9 mouse cellular contexts compared by ENCODE assay signal in the genomic region with DNA sequence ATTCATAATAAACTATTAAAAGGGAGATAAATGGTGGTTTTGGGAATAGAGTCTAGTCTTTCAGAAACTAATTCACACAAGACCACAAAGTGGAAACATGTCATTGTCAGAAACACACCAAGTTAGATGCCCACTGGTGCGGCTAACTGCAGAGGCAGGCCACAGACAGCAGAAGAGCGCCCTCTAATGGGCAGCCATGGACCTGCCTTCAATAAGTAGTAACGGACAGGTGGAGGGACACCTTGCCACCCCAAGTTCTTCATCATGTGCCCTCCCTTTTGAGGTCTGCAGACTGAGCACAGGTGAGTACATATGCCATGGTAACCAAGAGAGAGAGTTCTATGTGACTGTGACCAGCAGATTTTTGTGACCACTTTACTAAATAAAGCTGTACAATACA. TPM values are rescaled to one million over a fixed set of nuclear protein-coding genes. Genes with fewer than 3 reads are reported as not detected.
DNase-seq lines count a peak whose midpoint lies in the region; ATAC-seq and TF ChIP-seq lines count a peak whose summit lies in the region.
"Had no signal": no experiment of that assay in that cellular context is flagged by ENCODE, and none has a peak within 500 bp of the region (broad histone marks: within the 10 kb centered on the region; RNA-seq: fewer than 3 reads in every experiment).

No protein-coding gene starts in this region.

- no peak for TF ChIP-seq POLR2A in CH12.LX (IDR thresholded peaks at IDR 0.05; ENCODE audit: low read depth, low read length)

- H3K36me3 ChIP-seq in hindbrain, embryonic 14.5 days (replicated peaks; ENCODE audit: control insufficient read depth, insufficient read depth), result peaks cover 81% of the 10 kb centered on the region
- H3K36me3 ChIP-seq in hindbrain, embryonic 16.5 days (ENCODE audit: control insufficient read depth, insufficient read depth, low read length), result peaks cover 26% of the 10 kb centered on the region
- H3K36me3 ChIP-seq in CH12.LX (replicated peaks in 1 of 2; ENCODE audit: control insufficient read depth in 1 of 2, insufficient read depth in 1 of 2, low read length in 1 of 2), result peaks cover 27 to 77% of the 10 kb centered on the region in 2 experiments

- no peak overlapping the region for H3K9ac ChIP-seq in hindbrain, embryonic 14.5 days
- H3K9ac ChIP-seq in hindbrain, embryonic 16.5 days (ENCODE audit: low read depth, low read length), result no peak overlapping the region
- no peak overlapping the region for H3K9ac ChIP-seq in CH12.LX (ENCODE audit: insufficient read depth, low read depth)
- H3K9ac ChIP-seq: limb, embryonic 13.5 days had no signal

- dilution Hi-C loops in CH12.LX (cut with MboI; ENCODE audit: extremely low pct_ligation_motif_present, extremely low pct_unique_long_range_greater_than_20kb, low sequenced_read_pairs), result no loop called here

- no peaks in the 10 kb centered on the region for H3K4me1 ChIP-seq in hindbrain, embryonic 14.5 days (replicated peaks; ENCODE audit: control insufficient read depth, insufficient read depth, low read length)
- no peaks in the 10 kb centered on the region for H3K4me1 ChIP-seq in hindbrain, embryonic 16.5 days (ENCODE audit: control insufficient read depth, insufficient read depth, low read depth, low read length)
- H3K4me1 ChIP-seq in CH12.LX (ENCODE audit: control insufficient read depth in 1 of 2, insufficient read depth in 2 of 2), result 0 out of 4 replicates have a peak, but pooled peaks cover 0 to 2% of the 10 kb centered on the region in 2 experiments
- H3K4me1 ChIP-seq: limb, embryonic 13.5 days had no signal

- H3K27ac ChIP-seq in hindbrain, embryonic 14.5 days, result no peak overlapping the region
- H3K27ac ChIP-seq in hindbrain, embryonic 16.5 days (ENCODE audit: low read depth, low read length), result no peak overlapping the region
- H3K27ac ChIP-seq in CH12.LX (ENCODE audit: insufficient read depth, low read depth), result no peak overlapping the region
- H3K27ac ChIP-seq: limb, embryonic 13.5 days had no signal

- WGBS in hindbrain, embryonic 14.5 days, result 30% methylated on average over 3 of the region's 3 CpGs
- 25% methylated on average over 3 of the region's 3 CpGs for WGBS in hindbrain, embryonic 16.5 days

- no peaks in the 10 kb centered on the region for H3K9me3 ChIP-seq in hindbrain, embryonic 14.5 days (ENCODE audit: control insufficient read depth, low read length)
- no peaks in the 10 kb centered on the region for H3K9me3 ChIP-seq in hindbrain, embryonic 16.5 days (ENCODE audit: control insufficient read depth, low read length)
- no peaks in the 10 kb centered on the region for H3K9me3 ChIP-seq in CH12.LX (replicated peaks; ENCODE audit: low read length)
- H3K9me3 ChIP-seq: limb, embryonic 13.5 days had no signal

- no peaks in the 10 kb centered on the region for H3K27me3 ChIP-seq in hindbrain, embryonic 14.5 days (ENCODE audit: control insufficient read depth, insufficient read depth, low read length)
- no peaks in the 10 kb centered on the region for H3K27me3 ChIP-seq in hindbrain, embryonic 16.5 days (replicated peaks; ENCODE audit: control insufficient read depth, insufficient read depth, low read length)
- no peaks in the 10 kb centered on the region for H3K27me3 ChIP-seq in CH12.LX (replicated peaks)
- H3K27me3 ChIP-seq: limb, embryonic 13.5 days had no signal

- no peak overlapping the region for H3K4me2 ChIP-seq in hindbrain, embryonic 14.5 days (replicated peaks)
- H3K4me2 ChIP-seq in hindbrain, embryonic 16.5 days (ENCODE audit: low read length), result no peak overlapping the region
- H3K4me2 ChIP-seq in CH12.LX (ENCODE audit: insufficient read depth, low read depth, poor library complexity, severe bottlenecking), result no peak overlapping the region
- H3K4me2 ChIP-seq: limb, embryonic 13.5 days had no signal

- in situ Hi-C loops in CH12.LX (cut with MboI; ENCODE audit: low pct_ligation_motif_present, low pct_unique_long_range_greater_than_20kb, low sequenced_read_pairs), result loop anchor here (5.0 to 10.0 kb wide), 2 partner anchors 37 to 55 kb away; no protein-coding TSS in a partner anchor

- H3K4me3 ChIP-seq in hindbrain, embryonic 14.5 days (replicated peaks; ENCODE audit: low read length), result no peak overlapping the region
- H3K4me3 ChIP-seq in hindbrain, embryonic 16.5 days (ENCODE audit: low read length), result no peak overlapping the region
- no peak overlapping the region for H3K4me3 ChIP-seq in CH12.LX (replicated peaks in 1 of 3; ENCODE audit: low read depth in 2 of 3, low read length in 2 of 3, poor library complexity in 1 of 3)
- H3K4me3 ChIP-seq: limb, embryonic 13.5 days had no signal

- TF ChIP-seq EP300 in CH12.LX (IDR thresholded peaks at IDR 0.05; ENCODE audit: low read length), result no peak

- intact Hi-C loops in left cerebral cortex, postnatal 25 days (cut with DNase I), result loop anchor here (2.0 kb wide), 1 partner anchor 47 kb away; no protein-coding TSS in a partner anchor

- peak; percentile 94 to 98 for TF ChIP-seq CTCF in CH12.LX (conservative IDR thresholded peaks at IDR 0.05 in 1 of 2, IDR thresholded peaks at IDR 0.05 in 1 of 2; ENCODE audit: low read depth in 2 of 2, low read length in 2 of 2)

- no peak for ATAC-seq in hindbrain, embryonic 14.5 days (ENCODE audit: low FRiP score)
- ATAC-seq in hindbrain, embryonic 16.5 days, result no peak
- peak; percentile 58 for ATAC-seq in granulocyte monocyte progenitor cell, adult 5-6 weeks (replicated peaks; ENCODE audit: poor library complexity, severe bottlenecking)

- H3K79me2 ChIP-seq in CH12.LX (replicated peaks; ENCODE audit: control insufficient read depth, extremely low read depth, insufficient read depth, poor library complexity, severe bottlenecking), result no peaks in the 10 kb centered on the region

- DNase-seq in hindbrain, embryonic 14.5 days (ENCODE audit: low spot score), result peak; percentile 36
- DNase-seq in CH12.LX (ENCODE audit: extremely low read depth), result peak; percentile 74
- peak; percentile 75 for DNase-seq in brain, adult 2 months (ENCODE audit: low read depth, low spot score)
- peak; percentile 50 for DNase-seq in left cerebral cortex, postnatal 25 days (ENCODE audit: low spot score in 2 of 2)
- DNase-seq in retina, embryonic 14.5 days (ENCODE audit: low spot score), result peak; percentile 66
- peak; percentile 50 to 57 for DNase-seq in thymus, postnatal 36 days

- TF ChIP-seq RAD21 in CH12.LX (IDR thresholded peaks at IDR 0.05; ENCODE audit: low read depth, low read length), result peak; percentile 96

TF ChIP-seq in CH12.LX, 34 proteins besides CTCF, POLR2A, EP300 and RAD21:
- TF ChIP-seq SMC3 (IDR thresholded peaks at IDR 0.05; ENCODE audit: low read depth, low read length) (peak; percentile 91), NRF1 (IDR thresholded peaks at IDR 0.05; ENCODE audit: low read depth, low read length) (no peak), ZC3H11A (IDR thresholded peaks at IDR 0.05; ENCODE audit: low read depth, low read length) (0 out of 2 replicates have a peak, but pooled peaks have one; percentile 27), MAFK (IDR thresholded peaks at IDR 0.05; ENCODE audit: insufficient replicate concordance, low read length) (no peak), JUN (IDR thresholded peaks at IDR 0.05; ENCODE audit: insufficient read depth, low read depth, low read length) (no peak), PAX5 (IDR thresholded peaks at IDR 0.05; ENCODE audit: low read length) (no peak), MAX (IDR thresholded peaks at IDR 0.05; ENCODE audit: low read length) (no peak), SIN3A (IDR thresholded peaks at IDR 0.05; ENCODE audit: low read length) (0 out of 2 replicates have a peak, but pooled peaks have one; percentile 36), MAZ (IDR thresholded peaks at IDR 0.05; ENCODE audit: low read depth, low read length) (0 out of 2 replicates have a peak, but pooled peaks have one; percentile 60), MEF2A (IDR thresholded peaks at IDR 0.05; ENCODE audit: borderline replicate concordance, low read depth, low read length) (peak; percentile 39; the same call in 1 of the 2 replicates)

RNA-seq across cellular contexts. Expression of gene Dgke, which starts 27.3 kb away (rescaled TPM):
- polyA plus RNA-seq in hindbrain, embryonic 14.5 days (2014; fragmentation: Nextera tagmentation; extraction: Ambion mirVana), result 16.3 and 16.7 TPM in 2 replicates
- polyA plus RNA-seq in hindbrain, embryonic 16.5 days (2015; fragmentation: Nextera tagmentation; extraction: Ambion mirVana), result 16.4 and 16.7 TPM in 2 replicates
- total RNA-seq in CH12.LX (2012; rRNA removed) (4.8 and 5.8 TPM in 2 replicates), CH12.LX (2014; rRNA removed) (13.4 and 14.3 TPM in 2 replicates)
- 15.0 and 17.0 TPM in 2 replicates for polyA plus RNA-seq in CH12.LX (2012; ENCODE audit: insufficient read length, low read depth)
- 4.9 and 6.8 TPM in 2 replicates for total RNA-seq in granulocyte monocyte progenitor cell, adult 5-6 weeks (2014; fragmentation: Nextera tagmentation)
- total RNA-seq in granulocyte monocyte progenitor cell, adult 5-6 weeks (2017), result 5.0 and 7.3 TPM in 2 replicates
- total RNA-seq in left cerebral cortex, postnatal 25 days (2021), result 10 to 100 TPM; 51.0 to 53.0 TPM

RNA-seq across cellular contexts. Expression of gene Gm525, which starts 34.3 kb away (rescaled TPM):
- polyA plus RNA-seq in hindbrain, embryonic 14.5 days (2014; fragmentation: Nextera tagmentation; extraction: Ambion mirVana), result not detected in 2 replicates
- not detected in 2 replicates for polyA plus RNA-seq in hindbrain, embryonic 16.5 days (2015; fragmentation: Nextera tagmentation; extraction: Ambion mirVana)
- 0.34 and 0.46 TPM in 2 replicates for total RNA-seq in CH12.LX (2012; rRNA removed)
- total RNA-seq in CH12.LX (2014; rRNA removed), result not detected in 2 replicates
- 0.83 TPM in 1 of 2 replicates, not detected in the other for polyA plus RNA-seq in CH12.LX (2012; ENCODE audit: insufficient read length, low read depth)
- not detected in 2 replicates for total RNA-seq in granulocyte monocyte progenitor cell, adult 5-6 weeks (2014; fragmentation: Nextera tagmentation)
- total RNA-seq in granulocyte monocyte progenitor cell, adult 5-6 weeks (2017), result not detected in 2 replicates
- not detected for total RNA-seq in left cerebral cortex, postnatal 25 days (2021)

RNA-seq across cellular contexts. Expression of gene Trim25, which starts 40.1 kb away (rescaled TPM):
- polyA plus RNA-seq in hindbrain, embryonic 14.5 days (2014; fragmentation: Nextera tagmentation; extraction: Ambion mirVana), result 2.1 and 4.3 TPM in 2 replicates
- 4.6 and 5.4 TPM in 2 replicates for polyA plus RNA-seq in hindbrain, embryonic 16.5 days (2015; fragmentation: Nextera tagmentation; extraction: Ambion mirVana)
- 19.5 and 20.1 TPM in 2 replicates for total RNA-seq in CH12.LX (2012; rRNA removed)
- 5.1 and 6.1 TPM in 2 replicates for total RNA-seq in CH12.LX (2014; rRNA removed)
- 41.2 and 48.3 TPM in 2 replicates for polyA plus RNA-seq in CH12.LX (2012; ENCODE audit: insufficient read length, low read depth)
- 26.9 and 32.2 TPM in 2 replicates for total RNA-seq in granulocyte monocyte progenitor cell, adult 5-6 weeks (2014; fragmentation: Nextera tagmentation)
- total RNA-seq in granulocyte monocyte progenitor cell, adult 5-6 weeks (2017), result 14.0 and 18.4 TPM in 2 replicates
- total RNA-seq in left cerebral cortex, postnatal 25 days (2021), result 1 to 10 TPM; 3.3 to 3.8 TPM
